In genomic region chr5:29772038-29772437, GRCm38 (mm10) we compare ENCODE assay signal across 21 mouse cellular contexts. TPM values are rescaled to one million over a fixed set of nuclear protein-coding genes. Genes with fewer than 3 reads are reported as not detected.
DNase-seq lines count a peak whose midpoint lies in the region; ATAC-seq lines count a peak whose summit lies in the region.
"Had no signal": no experiment of that assay in that cellular context is flagged by ENCODE, and none has a peak within 500 bp of the region (broad histone marks: within the 10 kb centered on the region; RNA-seq: fewer than 3 reads in every experiment).

No protein-coding gene starts in this region.

- peaks cover 10% of the 10 kb centered on the region; the same call in 1 of the 2 replicates for H3K36me3 ChIP-seq in heart, embryonic 16.5 days (ENCODE audit: control insufficient read depth, insufficient read depth)

- H3K4me2 ChIP-seq in heart, embryonic 16.5 days (ENCODE audit: low read depth, low read length): peak overlapping the region; percentile 23; the same call in 1 of the 2 replicates
- H3K4me2 ChIP-seq: hindbrain, embryonic 15.5 days; midbrain, embryonic 11.5 days had no signal

- no peaks in the 10 kb centered on the region for H3K27me3 ChIP-seq in heart, embryonic 16.5 days (ENCODE audit: control insufficient read depth, insufficient read depth, low read length)
- H3K27me3 ChIP-seq: hindbrain, embryonic 15.5 days had no signal

- DNase-seq in adrenal gland, adult 2 months: peak; percentile 34
- DNase-seq in adrenal gland, postnatal 25 days: no peak
- no peak for DNase-seq in heart, postnatal 4 days
- peak; percentile 67 for DNase-seq in Muller cell, postnatal 12 days (ENCODE audit: inconsistent ontology term)
- no peak for DNase-seq in cerebellum, adult 18-20 months
- no peak for DNase-seq in frontal cortex, postnatal 10 days (ENCODE audit: low spot score in 2 of 2)
- DNase-seq: adrenal gland, postnatal 14 days; lung, postnatal 14 days; retina, postnatal 1 day had no signal

- peak overlapping the region; percentile 75 for H3K27ac ChIP-seq in heart, embryonic 16.5 days (ENCODE audit: low read length)
- H3K27ac ChIP-seq: hindbrain, embryonic 15.5 days; liver, embryonic 14.5 days had no signal

- H3K4me3 ChIP-seq in heart, embryonic 16.5 days (ENCODE audit: low read length): no peak overlapping the region
- H3K4me3 ChIP-seq: hindbrain, embryonic 15.5 days had no signal

- no peak overlapping the region for H3K9ac ChIP-seq in heart, embryonic 16.5 days (ENCODE audit: low read length)
- H3K9ac ChIP-seq: hindbrain, embryonic 15.5 days; liver, embryonic 14.5 days had no signal

- H3K9me3 ChIP-seq in heart, embryonic 16.5 days (replicated peaks; ENCODE audit: control insufficient read depth, low read length): no peaks in the 10 kb centered on the region
- H3K9me3 ChIP-seq: hindbrain, embryonic 15.5 days had no signal

- 28% methylated on average over 2 of the region's 2 CpGs for WGBS in heart, embryonic 16.5 days

- peaks cover 41% of the 10 kb centered on the region for H3K4me1 ChIP-seq in heart, embryonic 16.5 days (ENCODE audit: control insufficient read depth, insufficient read depth, low read length)

- ATAC-seq in heart, embryonic 16.5 days (replicated peaks; ENCODE audit: extremely low read depth, insufficient read depth, low FRiP score): no peak
- ATAC-seq in megakaryocyte, adult 5-6 weeks (ENCODE audit: poor library complexity, severe bottlenecking): peak; percentile 87
- ATAC-seq: intestine, postnatal 0 days had no signal

RNA-seq across cellular contexts. Expression of gene Gm5129, which starts 36.3 kb away (rescaled TPM):
- total RNA-seq in adrenal gland, adult 2 months (2021): 1 to 10 TPM in 1 of 2 experiments, not detected in 1; 1.7 TPM
- polyA plus RNA-seq in adrenal gland, adult 2 months (2012; rRNA removed): not detected in 2 replicates
- not detected in 2 replicates for total RNA-seq in adrenal gland, postnatal 25 days (2021)
- not detected in 2 replicates for polyA plus RNA-seq in heart, embryonic 16.5 days (2015; fragmentation: Nextera tagmentation; extraction: Ambion mirVana)
- not detected for total RNA-seq in heart, postnatal 4 days (2021)
- 6.0 and 6.2 TPM in 2 replicates for total RNA-seq in megakaryocyte, adult 5-6 weeks (2015)
- 4.4 TPM in 1 of 2 replicates, not detected in the other for total RNA-seq in megakaryocyte, adult 5-6 weeks (2017)
- total RNA-seq: adrenal gland, postnatal 14 days; heart, adult 8-10 months; layer of hippocampus, postnatal 25 days; left cerebral cortex, postnatal 4 days had no signal
- polyA plus RNA-seq: cortical plate, adult 2 months; forebrain, embryonic 11.5 days; hindbrain, embryonic 15.5 days; intestine, postnatal 0 days; midbrain, embryonic 11.5 days; thymus, postnatal 0 days had no signal

RNA-seq across cellular contexts. Expression of gene Dnajb6, which starts 36.5 kb away (rescaled TPM):
- total RNA-seq in adrenal gland, adult 2 months (2021): 100 to 1,000 TPM; 117 to 138 TPM
- 34.3 and 46.2 TPM in 2 replicates for polyA plus RNA-seq in adrenal gland, adult 2 months (2012; rRNA removed)
- 143 and 153 TPM in 2 replicates for total RNA-seq in adrenal gland, postnatal 25 days (2021)
- 92.3 and 96.2 TPM in 2 replicates for polyA plus RNA-seq in heart, embryonic 16.5 days (2015; fragmentation: Nextera tagmentation; extraction: Ambion mirVana)
- total RNA-seq in heart, postnatal 4 days (2021): 10 to 100 TPM; 73.3 to 79.0 TPM
- total RNA-seq in megakaryocyte, adult 5-6 weeks (2015): 141 and 161 TPM in 2 replicates
- 157 and 169 TPM in 2 replicates for total RNA-seq in megakaryocyte, adult 5-6 weeks (2017)

Comparison
In these comparisons a context has a peak if more than half of its experiments do, and no peak if none do; other contexts are left out.
1. DNase-seq: peak in adrenal gland, adult 2 months (single experiment) and Muller cell, postnatal 12 days (single experiment); none in adrenal gland, postnatal 25 days (single experiment), heart, postnatal 4 days (single experiment), cerebellum, adult 18-20 months (0 of 2) and frontal cortex, postnatal 10 days (0 of 2).